Mouse (Mus musculus) left cerebral cortex, adult 2 months (tissue): ENCODE results near the gene Hscb. TPM values are rescaled to one million over a fixed set of nuclear protein-coding genes. Genes with fewer than 3 reads are reported as not detected.
"Not testable (repeated sequence)": the region's sequence is repeated elsewhere in the genome, so short reads cannot be mapped to it uniquely, and the experiment has no call there.

Experiments
- DNase-seq, 2 experiments: peaks; one replicate each; pipeline ENCODE4 v3.0.0; 2021 to 2022; ENCODE audit warnings: low spot score in 2 of 2, mixed read lengths in 1 of 2; ENCODE audit errors: extremely low spot score in 1 of 2
- H3K27ac ChIP-seq: fragments of 200-600 bp; 2 replicates; pipeline ENCODE4 v1.8.1; 2022
- H3K4me3 ChIP-seq: fragments of 200-600 bp; 2 replicates; pipeline ENCODE4 v1.8.1; 2022
- CTCF ChIP-seq: fragments of 200-600 bp; IDR thresholded peaks from 2 replicates; pipeline ENCODE4 v1.8.1; 2022; ENCODE audit warnings: antibody characterized with exemption, mild to moderate bottlenecking, moderate library complexity
- intact Hi-C: fragments of 180-260 bp; cut with DNase I; formaldehyde crosslinking; loops from one replicate; pipeline ENCODE4 v1.15.1; 2025
- long read RNA-seq, 2 experiments: library from polyadenylated mRNA; stranded (forward); transcript quantifications; one replicate each; pipeline ENCODE4 v2.0.0; 2021; ENCODE audit warnings: borderline mapping rate in 2 of 2
- total RNA-seq, 2 experiments: library from RNA; stranded (reverse); gene quantifications; 2 replicates each; pipeline ENCODE4 v1.2.3; 2021

Hscb gene
- total RNA-seq, result 10 to 100 TPM in 1 of 2 experiments, 1 to 10 TPM in 1; 7.9 to 10.4 TPM
- long read RNA-seq, experiment 1, partial matches to known transcripts, result 0 of 5 reads
- long read RNA-seq, experiment 1, other reads (novel, unspliced or antisense), result 1 of 5 reads
- long read RNA-seq, experiment 2, partial matches to known transcripts, result 1 of 5 reads
- long read RNA-seq, experiment 2, other reads (novel, unspliced or antisense), result 2 of 5 reads

GRCm38 (mm10) chr5:110839678-110840365 is at the start of gene Hscb, which contains the start of gene Chek2:
Hscb (minus strand) TSS chr5:110839777.
Chek2 (plus strand) TSS chr5:110839979.
- peak within 1 kb of the TSS; percentile 57 for H3K4me3 ChIP-seq
- TF ChIP-seq CTCF, result peak; percentile 35
- DNase-seq, result peak; percentile 97
- intact Hi-C loops, result loop anchor here (1.0 to 5.0 kb wide), 3 partner anchors 83 to 492 kb away; partner anchors contain the start of gene Pitpnb
- peak within 1 kb of the TSS; percentile 93 for H3K27ac ChIP-seq

DNA sequence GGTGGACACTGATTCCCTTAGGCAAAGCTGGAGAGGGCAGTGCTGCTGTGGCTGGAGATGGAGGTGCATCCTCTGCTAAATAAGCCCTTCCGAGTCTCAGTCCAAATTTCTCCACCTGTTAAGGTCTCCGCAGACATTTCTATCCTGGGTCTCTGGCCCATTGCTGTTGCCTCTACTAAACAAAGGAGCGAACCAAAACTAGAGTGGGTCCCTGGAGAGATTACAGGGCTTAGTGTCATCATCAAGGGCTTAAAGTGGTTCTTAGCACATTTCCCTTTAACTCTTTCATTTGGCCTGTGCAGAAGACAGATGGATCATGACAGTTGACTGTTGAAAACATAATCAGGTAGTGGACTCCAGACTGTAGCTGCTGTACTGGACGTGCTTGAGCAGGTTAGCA is 49.0 kb upstream of the Hscb start:
- intact Hi-C loops, result no loop called here
- Histone ChIP-seq H3K4me3 (no peak overlapping the region), H3K27ac (no peak overlapping the region)
- TF ChIP-seq CTCF, result no peak
- no peak for DNase-seq

- peak; percentile 89 for DNase-seq
- intact Hi-C loops, result no loop called here
- no peak for TF ChIP-seq CTCF
Measured at GRCm38 (mm10) chr5:110879584-110880374, 40.2 kb upstream of the Hscb start, which contains the start of gene Ttc28. Ttc28 (plus strand) TSS chr5:110879803.

GRCm38 (mm10) chr5:110879042-110879441 is 39.5 kb upstream of the Hscb start:
- no peak for DNase-seq
- H3K27ac ChIP-seq, result peak overlapping the region; percentile 80
- no peak for TF ChIP-seq CTCF
- intact Hi-C loops, result no loop called here
- H3K4me3 ChIP-seq, result peak overlapping the region; percentile 66

More at GRCm38 (mm10) chr5:110879584-110880374, 40.2 kb upstream of the Hscb start, which contains the start of gene Ttc28:
- peak within 1 kb of the TSS; percentile 80 for H3K27ac ChIP-seq
- peak within 1 kb of the TSS; percentile 66 for H3K4me3 ChIP-seq

DNA sequence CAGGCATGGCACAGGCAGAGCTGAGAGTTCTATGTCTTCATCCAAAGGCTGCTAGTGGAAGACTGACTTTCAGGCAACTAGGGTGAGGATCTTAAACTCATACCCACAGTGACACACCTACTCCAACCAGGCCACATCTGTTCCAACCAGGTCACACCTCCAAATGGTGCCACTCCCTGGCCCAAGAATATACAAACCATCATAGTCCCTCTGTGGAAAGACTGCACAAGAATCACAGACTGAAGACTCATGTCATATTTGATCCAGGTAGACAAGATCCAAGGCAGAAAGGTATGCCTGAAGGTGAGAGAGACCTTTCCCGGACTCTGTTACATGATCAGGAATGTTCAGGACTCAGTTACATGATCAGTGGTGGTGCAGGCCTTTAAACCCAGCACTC is 38.9 kb upstream of the Hscb start:
- DNase-seq, H3K27ac ChIP-seq, intact Hi-C loops, H3K4me3 ChIP-seq: not testable (repeated sequence)

GRCm38 (mm10) chr5:110877666-110878505 is 38.3 kb upstream of the Hscb start:
- intact Hi-C loops, result no loop called here
- Histone ChIP-seq H3K4me3 (no peak overlapping the region), H3K27ac (no peak overlapping the region)
- no peak for DNase-seq
- TF ChIP-seq CTCF, result no peak

GRCm38 (mm10) chr5:110875286-110875685 is 35.7 kb upstream of the Hscb start:
- TF ChIP-seq CTCF, result no peak
- intact Hi-C loops, result no loop called here
- DNase-seq, result no peak
- Histone ChIP-seq H3K27ac (no peak overlapping the region), H3K4me3 (no peak overlapping the region)

GRCm38 (mm10) chr5:110874711-110875110 is 35.1 kb upstream of the Hscb start:
- no peak overlapping the region for H3K4me3 ChIP-seq
- TF ChIP-seq CTCF, result no peak
- no peak for DNase-seq
- H3K27ac ChIP-seq, result no peak overlapping the region
- intact Hi-C loops, result no loop called here

GRCm38 (mm10) chr5:110873160-110873559 is 33.6 kb upstream of the Hscb start:
- no peak for DNase-seq
- H3K27ac ChIP-seq, result no peak overlapping the region
- H3K4me3 ChIP-seq, result no peak overlapping the region
- no peak for TF ChIP-seq CTCF
- intact Hi-C loops, result no loop called here

DNA sequence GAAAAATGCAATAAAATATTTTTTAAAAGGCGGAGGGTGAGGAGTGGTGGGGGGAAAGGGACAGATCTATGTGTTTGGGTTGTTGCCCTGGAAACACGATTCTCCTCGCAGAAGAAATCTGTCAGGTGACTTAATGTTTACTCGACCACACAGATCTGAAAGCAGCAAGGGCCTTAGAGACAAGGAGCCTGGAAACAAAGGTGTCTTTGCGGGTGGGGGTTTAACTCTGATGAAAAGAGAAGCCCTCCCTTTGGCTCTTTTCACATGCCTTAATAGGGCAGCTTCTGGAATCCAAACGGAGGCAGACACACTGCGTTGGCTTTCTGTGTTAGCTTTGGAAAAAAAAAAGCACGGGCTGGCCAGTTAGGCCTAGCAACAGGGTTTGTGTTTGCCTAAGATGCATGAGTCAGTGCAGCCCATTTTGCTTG is 29.7 kb upstream of the Hscb start:
- DNase-seq, result peak in 1 of 2 experiments; percentile 11
- TF ChIP-seq CTCF, result no peak
- Histone ChIP-seq H3K4me3 (no peak overlapping the region), H3K27ac (no peak overlapping the region)
- intact Hi-C loops, result no loop called here

- DNase-seq, result no peak
- TF ChIP-seq CTCF, result no peak
- no peak overlapping the region for H3K4me3 ChIP-seq
- no peak overlapping the region for H3K27ac ChIP-seq
- intact Hi-C loops, result no loop called here
Measured at GRCm38 (mm10) chr5:110868460-110868859, 28.9 kb upstream of the Hscb start.
